Mouse (Mus musculus): Measurements from ENCODE around the gene Olfr1362. TPM values are rescaled to one million over a fixed set of nuclear protein-coding genes. Genes with fewer than 3 reads are reported as not detected.

The Olfr1362 gene
- not detected in 2 replicates for polyA plus RNA-seq (2015; fragmentation: Nextera tagmentation; extraction: Ambion mirVana)

- Histone ChIP-seq H3K4me3 (replicated peaks) (no peak within 1 kb of the TSS), H3K4me2 (no peak within 1 kb of the TSS), H3K36me3 (no peaks in the 10 kb centered on the region), H3K27me3 (replicated peaks) (no peaks in the 10 kb centered on the region), H3K27ac (replicated peaks) (no peak within 1 kb of the TSS), H3K9ac (replicated peaks) (no peak within 1 kb of the TSS), H3K4me1 (no peaks in the 10 kb centered on the region), H3K9me3 (replicated peaks) (no peaks in the 10 kb centered on the region)
- ATAC-seq (ENCODE audit: low FRiP score), result no peak
Observed at GRCm38 (mm10) chr13:21613922-21614321, at the start of gene Olfr1362. TSS of gene Olfr1362 (minus strand) at chr13:21614022.

GRCm38 (mm10) chr13:21663286-21663685, 49.5 kb upstream of the Olfr1362 start, which contains the start of gene Olfr1361:
TSS of gene Olfr1361 (minus strand) at chr13:21663386.
- Histone ChIP-seq H3K27ac (replicated peaks) (no peak within 1 kb of the TSS), H3K9me3 (replicated peaks) (no peaks in the 10 kb centered on the region), H3K4me1 (no peaks in the 10 kb centered on the region), H3K4me3 (replicated peaks) (no peak within 1 kb of the TSS), H3K4me2 (no peak within 1 kb of the TSS), H3K36me3 (no peaks in the 10 kb centered on the region), H3K9ac (replicated peaks) (no peak within 1 kb of the TSS), H3K27me3 (replicated peaks) (no peaks in the 10 kb centered on the region)
- 75% methylated on average over 2 of the region's 2 CpGs for WGBS
- no peak for ATAC-seq (ENCODE audit: low FRiP score)

GRCm38 (mm10) chr13:21642418-21642817, 28.6 kb upstream of the Olfr1362 start, which contains the start of gene Olfr11:
TSS of gene Olfr11 (minus strand) at chr13:21642518.
- no peak within 1 kb of the TSS for H3K27ac ChIP-seq (replicated peaks)
- H3K36me3 ChIP-seq, result no peaks in the 10 kb centered on the region
- no peaks in the 10 kb centered on the region for H3K4me1 ChIP-seq
- H3K9ac ChIP-seq (replicated peaks), result no peak within 1 kb of the TSS
- no peak within 1 kb of the TSS for H3K4me2 ChIP-seq
- no peak for ATAC-seq (ENCODE audit: low FRiP score)
- H3K27me3 ChIP-seq (replicated peaks), result no peaks in the 10 kb centered on the region
- 89% methylated on average over 2 of the region's 2 CpGs for WGBS
- H3K9me3 ChIP-seq (replicated peaks), result no peaks in the 10 kb centered on the region
- H3K4me3 ChIP-seq (replicated peaks), result no peak within 1 kb of the TSS

GRCm38 (mm10) chr13:21591618-21592017, 22.2 kb downstream of the Olfr1362 start:
- WGBS, result 82% methylated on average over 2 of the region's 2 CpGs
- no peaks in the 10 kb centered on the region for H3K9me3 ChIP-seq (replicated peaks)
- no peaks in the 10 kb centered on the region for H3K27me3 ChIP-seq (replicated peaks)
- H3K9ac ChIP-seq (replicated peaks), result no peak overlapping the region
- no peaks in the 10 kb centered on the region for H3K4me1 ChIP-seq
- no peak overlapping the region for H3K4me3 ChIP-seq (replicated peaks)
- no peak overlapping the region for H3K4me2 ChIP-seq
- no peak for ATAC-seq (ENCODE audit: low FRiP score)
- no peaks in the 10 kb centered on the region for H3K36me3 ChIP-seq
- no peak overlapping the region for H3K27ac ChIP-seq (replicated peaks)

GRCm38 (mm10) chr13:21581659-21582058, 32.2 kb downstream of the Olfr1362 start, which contains the start of gene Olfr1364:
TSS of gene Olfr1364 (minus strand) at chr13:21581759.
- WGBS, result 90% methylated on average over 2 of the region's 2 CpGs
- no peaks in the 10 kb centered on the region for H3K36me3 ChIP-seq
- no peak within 1 kb of the TSS for H3K4me3 ChIP-seq (replicated peaks)
- no peaks in the 10 kb centered on the region for H3K9me3 ChIP-seq (replicated peaks)
- no peaks in the 10 kb centered on the region for H3K27me3 ChIP-seq (replicated peaks)
- no peak within 1 kb of the TSS for H3K4me2 ChIP-seq
- no peak within 1 kb of the TSS for H3K27ac ChIP-seq (replicated peaks)
- H3K9ac ChIP-seq (replicated peaks), result no peak within 1 kb of the TSS
- no peak for ATAC-seq (ENCODE audit: low FRiP score)
- H3K4me1 ChIP-seq, result no peaks in the 10 kb centered on the region

Other genes with a start within 250 kb of the Olfr1362 start
- gene Zkscan3, start 211.3 kb downstream of the Olfr1362 start, polyA plus RNA-seq (2015; fragmentation: Nextera tagmentation; extraction: Ambion mirVana), result 63.5 and 63.7 TPM in 2 replicates
- 3.0 and 3.1 TPM in 2 replicates for gene Pgbd1, start 173.0 kb downstream of the Olfr1362 start, polyA plus RNA-seq (2015; fragmentation: Nextera tagmentation; extraction: Ambion mirVana)
- 25.7 TPM in 2 replicates for gene Zscan26, start 160.3 kb downstream of the Olfr1362 start, polyA plus RNA-seq (2015; fragmentation: Nextera tagmentation; extraction: Ambion mirVana)
- 3.0 TPM in 2 replicates for gene Nkapl, start 145.5 kb downstream of the Olfr1362 start, polyA plus RNA-seq (2015; fragmentation: Nextera tagmentation; extraction: Ambion mirVana)
- gene Zkscan4, start 135.1 kb downstream of the Olfr1362 start, polyA plus RNA-seq (2015; fragmentation: Nextera tagmentation; extraction: Ambion mirVana), result 8.7 and 10.0 TPM in 2 replicates
- not detected in 2 replicates for gene Gm10065, start 134.6 kb downstream of the Olfr1362 start, polyA plus RNA-seq (2015; fragmentation: Nextera tagmentation; extraction: Ambion mirVana)
- 0.24 and 0.41 TPM in 2 replicates for gene AK157302, start 118.8 kb downstream of the Olfr1362 start, polyA plus RNA-seq (2015; fragmentation: Nextera tagmentation; extraction: Ambion mirVana)
- 8.5 and 9.7 TPM in 2 replicates for gene Gm11273, start 112.6 kb downstream of the Olfr1362 start, polyA plus RNA-seq (2015; fragmentation: Nextera tagmentation; extraction: Ambion mirVana)
- 4.3 and 4.9 TPM in 2 replicates for gene Zkscan8, start 82.9 kb downstream of the Olfr1362 start, polyA plus RNA-seq (2015; fragmentation: Nextera tagmentation; extraction: Ambion mirVana)
- gene Olfr1366, start 71.2 kb downstream of the Olfr1362 start, polyA plus RNA-seq (2015; fragmentation: Nextera tagmentation; extraction: Ambion mirVana), result 0.08 and 0.11 TPM in 2 replicates
- gene Olfr1535, start 54.1 kb downstream of the Olfr1362 start, polyA plus RNA-seq (2015; fragmentation: Nextera tagmentation; extraction: Ambion mirVana), result 0.04 TPM in 2 replicates
- not detected in 2 replicates for gene Olfr1364, start 32.3 kb downstream of the Olfr1362 start, polyA plus RNA-seq (2015; fragmentation: Nextera tagmentation; extraction: Ambion mirVana)
- 0.04 TPM in 1 of 2 replicates, not detected in the other for gene Olfr11, start 28.5 kb upstream of the Olfr1362 start, polyA plus RNA-seq (2015; fragmentation: Nextera tagmentation; extraction: Ambion mirVana)
- gene Olfr1361, start 49.4 kb upstream of the Olfr1362 start, polyA plus RNA-seq (2015; fragmentation: Nextera tagmentation; extraction: Ambion mirVana), result not detected in 2 replicates
- not detected in 2 replicates for gene Olfr1360, start 63.4 kb upstream of the Olfr1362 start, polyA plus RNA-seq (2015; fragmentation: Nextera tagmentation; extraction: Ambion mirVana)
- gene Olfr1359, start 84.1 kb upstream of the Olfr1362 start, polyA plus RNA-seq (2015; fragmentation: Nextera tagmentation; extraction: Ambion mirVana), result not detected in 2 replicates
- not detected in 2 replicates for gene Hist1h2bl, start 102.1 kb upstream of the Olfr1362 start, polyA plus RNA-seq (2015; fragmentation: Nextera tagmentation; extraction: Ambion mirVana)
- gene Hist1h2ai, start 102.4 kb upstream of the Olfr1362 start, polyA plus RNA-seq (2015; fragmentation: Nextera tagmentation; extraction: Ambion mirVana), result 7.9 and 9.5 TPM in 2 replicates
- 3.2 and 5.6 TPM in 2 replicates for gene Hist1h3h, start 103.6 kb upstream of the Olfr1362 start, polyA plus RNA-seq (2015; fragmentation: Nextera tagmentation; extraction: Ambion mirVana)
- 0.87 and 2.3 TPM in 2 replicates for gene Hist1h2bm, start 108.0 kb upstream of the Olfr1362 start, polyA plus RNA-seq (2015; fragmentation: Nextera tagmentation; extraction: Ambion mirVana)
- 0.45 and 0.56 TPM in 2 replicates for gene Hist1h4j, start 121.0 kb upstream of the Olfr1362 start, polyA plus RNA-seq (2015; fragmentation: Nextera tagmentation; extraction: Ambion mirVana)
- 2.2 and 2.7 TPM in 2 replicates for gene Hist1h4k, start 136.5 kb upstream of the Olfr1362 start, polyA plus RNA-seq (2015; fragmentation: Nextera tagmentation; extraction: Ambion mirVana)
- 5.6 and 7.7 TPM in 2 replicates for gene Hist1h2ak, start 139.8 kb upstream of the Olfr1362 start, polyA plus RNA-seq (2015; fragmentation: Nextera tagmentation; extraction: Ambion mirVana)
- not detected in 2 replicates for gene Hist1h2bn, start 140.1 kb upstream of the Olfr1362 start, polyA plus RNA-seq (2015; fragmentation: Nextera tagmentation; extraction: Ambion mirVana)
- 2.2 and 5.8 TPM in 2 replicates for gene Hist1h1b, start 166.6 kb upstream of the Olfr1362 start, polyA plus RNA-seq (2015; fragmentation: Nextera tagmentation; extraction: Ambion mirVana)
- gene Hist1h3i, start 169.3 kb upstream of the Olfr1362 start, polyA plus RNA-seq (2015; fragmentation: Nextera tagmentation; extraction: Ambion mirVana), result 20.1 and 38.6 TPM in 2 replicates
- 4.1 TPM in 1 of 2 replicates, not detected in the other for gene Hist1h2an, start 173.2 kb upstream of the Olfr1362 start, polyA plus RNA-seq (2015; fragmentation: Nextera tagmentation; extraction: Ambion mirVana)
- gene Hist1h2bp, start 173.4 kb upstream of the Olfr1362 start, polyA plus RNA-seq (2015; fragmentation: Nextera tagmentation; extraction: Ambion mirVana), result 0.56 and 1.8 TPM in 2 replicates
- 3.9 and 10.2 TPM in 2 replicates for gene Hist1h2bq, start 196.2 kb upstream of the Olfr1362 start, polyA plus RNA-seq (2015; fragmentation: Nextera tagmentation; extraction: Ambion mirVana)
- 1.5 TPM in 1 of 2 replicates, not detected in the other for gene Hist1h2ao, start 196.4 kb upstream of the Olfr1362 start, polyA plus RNA-seq (2015; fragmentation: Nextera tagmentation; extraction: Ambion mirVana)
- gene Hist1h4m, start 197.7 kb upstream of the Olfr1362 start, polyA plus RNA-seq (2015; fragmentation: Nextera tagmentation; extraction: Ambion mirVana), result not detected in 2 replicates
- gene Hist1h4n, start 218.2 kb upstream of the Olfr1362 start, polyA plus RNA-seq (2015; fragmentation: Nextera tagmentation; extraction: Ambion mirVana), result 3.9 and 6.9 TPM in 2 replicates
- gene Hist1h2ap, start 219.5 kb upstream of the Olfr1362 start, polyA plus RNA-seq (2015; fragmentation: Nextera tagmentation; extraction: Ambion mirVana), result 380 and 932 TPM in 2 replicates
- gene Hist1h2br, start 219.7 kb upstream of the Olfr1362 start, polyA plus RNA-seq (2015; fragmentation: Nextera tagmentation; extraction: Ambion mirVana), result 3.4 and 10.4 TPM in 2 replicates